24 mouse cellular contexts compared by ENCODE assay signal in genomic region chr10:100036021-100036420, GRCm38 (mm10).
"Had no signal": no experiment of that assay in that cellular context is flagged by ENCODE, and none has a peak within 500 bp of the region (broad histone marks: within the 10 kb centered on the region; RNA-seq: fewer than 3 reads in every experiment).

No protein-coding gene starts in this region.

- H3K27me3 ChIP-seq: hindbrain, embryonic 12.5 days; liver, embryonic 13.5 days had no signal

- H3K4me3 ChIP-seq: gastrocnemius, adult 2 months; heart, embryonic 10.5 days; hindbrain, embryonic 10.5 days; hindbrain, embryonic 12.5 days; layer of hippocampus, adult 2 months; left cerebral cortex, adult 2 months; limb, embryonic 10.5 days; limb, embryonic 12.5 days; liver, embryonic 13.5 days had no signal

- ATAC-seq: hindbrain, embryonic 16.5 days; inflammation-experienced regulatory T-cells, adult 6 months; intestine, postnatal 0 days had no signal

- DNase-seq: gastrocnemius, adult 2 months; gastrocnemius, postnatal 10 days; gastrocnemius, postnatal 25 days; heart, postnatal 10 days; heart, postnatal 4 days; kidney, adult 18-20 months; kidney, adult 8-10 months; kidney, postnatal 10 days; kidney, postnatal 25 days; kidney, postnatal 4 days; liver; liver, embryonic 13.5 days had no signal

- H3K4me2 ChIP-seq: hindbrain, embryonic 12.5 days; hindbrain, embryonic 14.5 days; limb, embryonic 12.5 days; liver, embryonic 11.5 days; liver, embryonic 13.5 days had no signal

- H3K9me3 ChIP-seq: heart, embryonic 10.5 days; hindbrain, embryonic 10.5 days; hindbrain, embryonic 12.5 days; limb, embryonic 10.5 days; limb, embryonic 12.5 days; liver, embryonic 13.5 days had no signal

- H3K27ac ChIP-seq: gastrocnemius, adult 2 months; heart, embryonic 10.5 days; hindbrain, embryonic 10.5 days; hindbrain, embryonic 12.5 days; hindbrain, embryonic 14.5 days; layer of hippocampus, adult 2 months; left cerebral cortex, adult 2 months; limb, embryonic 10.5 days; limb, embryonic 12.5 days; liver, embryonic 13.5 days had no signal

- H3K36me3 ChIP-seq: heart, embryonic 10.5 days; hindbrain, embryonic 10.5 days; hindbrain, embryonic 12.5 days; limb, embryonic 10.5 days; limb, embryonic 12.5 days; liver, embryonic 13.5 days had no signal

- H3K9ac ChIP-seq: hindbrain, embryonic 12.5 days; hindbrain, embryonic 14.5 days; limb, embryonic 12.5 days; liver, embryonic 13.5 days had no signal
